Mouse (Mus musculus) midbrain, postnatal 0 days (tissue): ENCODE measurements at regions not wholly inside any gene's neighbourhood (a gene's known extent, or its start where the extent isn't known, plus 50 kb on each side); places are given as distances from the start of the nearest gene placed in this dataset.
A peak's percentile ranks its signal among the peaks of the same experiment; 100 is the strongest.

Experiments used
- ATAC-seq: fragments of 200-750 bp; cut with Nextera tagmentation; 2 replicates; pipeline ENCODE4 v1.8.0; 2017; ENCODE audit warnings: moderate number of reproducible peaks, mild to moderate bottlenecking, moderate TSS enrichment, moderate library complexity; ENCODE audit not compliant: low FRiP score
- DNase-seq: peaks from one replicate; pipeline ENCODE4 v3.0.0-alpha.2; 2015; ENCODE audit warnings: low spot score
- H3K27ac ChIP-seq: fragments of 300-500 bp; sonication (generic); 2 replicates; pipeline ENCODE4 v1.5.1; 2014; ENCODE audit warnings: low read depth, mild to moderate bottlenecking, low read length, mixed read lengths
- H3K27me3 ChIP-seq: fragments of 300-500 bp; sonication (generic); 2 replicates; pipeline ENCODE4 v1.6.1; 2014; ENCODE audit warnings: low read length, control low read depth, mixed read lengths; ENCODE audit not compliant: insufficient read depth
- H3K36me3 ChIP-seq: fragments of 300-500 bp; sonication (generic); 2 replicates; pipeline ENCODE4 v1.6.1; 2014; ENCODE audit warnings: low read length, control low read depth, mixed read lengths; ENCODE audit not compliant: insufficient read depth
- H3K4me1 ChIP-seq: fragments of 300-500 bp; sonication (generic); 2 replicates; pipeline ENCODE4 v1.6.1; 2014; ENCODE audit warnings: mild to moderate bottlenecking, control low read depth, antibody characterized with exemption, low read length, mixed read lengths; ENCODE audit not compliant: insufficient read depth
- H3K4me2 ChIP-seq: fragments of 300-500 bp; sonication (generic); 2 replicates; pipeline ENCODE4 v1.6.1; 2014; ENCODE audit warnings: low read depth, mild to moderate bottlenecking, low read length, mixed read lengths; ENCODE audit not compliant: poor library complexity, severe bottlenecking
- H3K4me3 ChIP-seq: fragments of 300-500 bp; sonication (generic); 2 replicates; pipeline ENCODE4 v1.5.1; 2014; ENCODE audit warnings: low read depth, mild to moderate bottlenecking, low read length, moderate library complexity
- H3K9ac ChIP-seq: fragments of 300-500 bp; sonication (generic); replicated peaks from 2 replicates; pipeline ENCODE4 v1.6.1; 2014; ENCODE audit warnings: mild to moderate bottlenecking, low read length, moderate library complexity, mixed read lengths; ENCODE audit not compliant: poor library complexity, severe bottlenecking
- H3K9me3 ChIP-seq: fragments of 300-500 bp; sonication (generic); 2 replicates; pipeline ENCODE4 v1.6.1; 2016; ENCODE audit warnings: low read length, control low read depth
- CTCF ChIP-seq: IDR thresholded peaks from 2 replicates; pipeline ENCODE4 v1.5.1; 2016; ENCODE audit warnings: antibody characterized with exemption, mild to moderate bottlenecking
- WGBS: fragments of 180-500 bp; shearing (Covaris S2); extraction: QIAGEN DNeasy Blood & Tissue Kit; methylation state at CpG from one replicate; pipeline ENCODE4 v1.1.7; 2014; 5-methylcytosine and 5-hydroxymethylcytosine counted together

GRCm38 (mm10) chr6:101525129-101525528 is 147.4 kb upstream of the Pdzrn3 start:
- Histone ChIP-seq H3K9me3 (no peaks in the 10 kb centered on the region), H3K9ac (no peak overlapping the region), H3K36me3 (no peaks in the 10 kb centered on the region), H3K4me3 (no peak overlapping the region), H3K4me1 (no peaks in the 10 kb centered on the region), H3K4me2 (no peak overlapping the region), H3K27me3 (no peaks in the 10 kb centered on the region), H3K27ac (no peak overlapping the region)
- WGBS = 48% methylated on average over 2 of the region's 2 CpGs
- no peak for ATAC-seq
- no peak for TF ChIP-seq CTCF
- DNase-seq = peak; percentile 54

GRCm38 (mm10) chr6:101521316-101521715 is 143.6 kb upstream of the Pdzrn3 start:
- Histone ChIP-seq H3K27ac (no peak overlapping the region), H3K4me2 (no peak overlapping the region), H3K4me3 (no peak overlapping the region), H3K4me1 (no peaks in the 10 kb centered on the region), H3K9ac (no peak overlapping the region), H3K27me3 (no peaks in the 10 kb centered on the region), H3K36me3 (no peaks in the 10 kb centered on the region), H3K9me3 (no peaks in the 10 kb centered on the region)
- DNase-seq = no peak
- no peak for TF ChIP-seq CTCF
- no peak for ATAC-seq
- WGBS = 89% methylated on average over 6 of the region's 6 CpGs

- Histone ChIP-seq H3K4me1 (no peaks in the 10 kb centered on the region), H3K27ac (no peak overlapping the region), H3K4me3 (no peak overlapping the region), H3K36me3 (no peaks in the 10 kb centered on the region), H3K4me2 (no peak overlapping the region), H3K9me3 (no peaks in the 10 kb centered on the region), H3K9ac (no peak overlapping the region), H3K27me3 (no peaks in the 10 kb centered on the region)
- no peak for DNase-seq
- WGBS = 94% methylated on average over 3 of the region's 3 CpGs
- no peak for ATAC-seq
- no peak for TF ChIP-seq CTCF
These were observed 143.1 kb upstream of the Pdzrn3 start for GRCm38 (mm10) chr6:101520755-101521154.

DNA sequence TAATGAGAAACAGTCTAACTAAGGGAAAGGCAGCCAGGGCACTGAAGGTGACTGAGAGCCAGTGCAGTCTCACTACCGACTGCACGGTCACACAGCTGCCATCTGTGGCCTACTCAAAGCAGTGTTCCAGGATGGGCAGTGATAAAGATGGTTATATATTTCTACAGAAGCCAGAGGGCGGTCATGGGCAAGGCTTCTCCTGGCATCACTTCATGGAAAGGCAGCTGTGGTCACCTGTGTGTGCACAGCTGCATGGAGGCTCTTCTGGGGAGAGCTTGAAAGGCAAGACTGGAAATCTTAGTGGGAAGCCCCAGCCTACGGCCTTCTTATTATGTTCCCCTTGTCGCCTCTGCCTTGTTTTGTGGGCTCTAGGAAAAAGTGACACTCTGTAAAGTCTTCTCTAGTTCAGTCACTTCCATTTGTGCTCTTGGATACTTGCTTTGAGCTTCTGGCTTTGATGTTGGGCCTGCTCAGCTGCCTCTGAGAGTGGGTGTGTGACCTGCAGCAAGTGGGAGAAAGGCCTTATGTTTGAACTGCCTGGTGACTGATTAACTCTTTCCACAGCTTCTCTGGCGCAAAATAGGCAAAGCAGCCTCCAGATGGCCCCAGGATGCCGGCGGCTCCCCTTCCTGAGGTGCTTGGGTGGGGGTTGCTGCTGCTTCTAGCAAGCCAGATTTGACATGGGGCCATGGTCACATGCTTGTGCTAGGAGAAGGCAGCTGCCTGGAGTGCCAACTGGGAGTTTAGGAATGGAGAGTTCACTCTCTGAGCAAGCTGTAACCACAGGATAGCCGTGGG is 141.4 kb upstream of the Pdzrn3 start:
- 65% methylated on average over 9 of the region's 9 CpGs for WGBS
- no peak overlapping the region for H3K4me2 ChIP-seq
- H3K4me3 ChIP-seq = no peak overlapping the region
- H3K27me3 ChIP-seq = no peaks in the 10 kb centered on the region
- H3K27ac ChIP-seq = no peak overlapping the region
- no peaks in the 10 kb centered on the region for H3K36me3 ChIP-seq
- TF ChIP-seq CTCF = peak; percentile 32; the same call in 1 of the 2 replicates
- no peaks in the 10 kb centered on the region for H3K9me3 ChIP-seq
- H3K4me1 ChIP-seq = no peaks in the 10 kb centered on the region
- no peak overlapping the region for H3K9ac ChIP-seq
- no peak for ATAC-seq
- no peak for DNase-seq

DNA sequence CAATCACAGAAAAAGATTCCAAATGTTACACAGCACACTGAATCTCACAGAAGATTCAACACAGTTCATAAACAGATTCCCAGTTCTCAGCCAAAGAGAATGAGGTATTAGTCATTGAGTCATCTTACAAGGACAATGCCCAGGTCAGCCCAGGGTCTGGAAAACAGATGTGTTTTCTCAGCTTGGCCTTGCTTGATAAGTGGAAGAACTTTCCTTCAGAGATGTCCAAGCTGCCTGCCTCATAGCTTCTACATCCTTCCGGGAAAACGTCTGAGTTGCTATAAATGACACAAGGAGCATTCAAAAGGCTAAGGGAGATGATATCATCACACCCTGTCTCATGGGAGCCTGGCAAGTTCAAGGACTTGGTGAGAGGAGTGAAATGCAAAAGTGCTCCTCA is 139.9 kb upstream of the Pdzrn3 start:
- Histone ChIP-seq H3K9me3 (no peaks in the 10 kb centered on the region), H3K27ac (no peak overlapping the region), H3K9ac (no peak overlapping the region), H3K4me1 (no peaks in the 10 kb centered on the region), H3K4me2 (no peak overlapping the region), H3K4me3 (no peak overlapping the region), H3K36me3 (no peaks in the 10 kb centered on the region), H3K27me3 (no peaks in the 10 kb centered on the region)
- no peak for TF ChIP-seq CTCF
- no peak for ATAC-seq
- DNase-seq = no peak
- WGBS = 75% methylated on average over 2 of the region's 2 CpGs

- no peaks in the 10 kb centered on the region for H3K36me3 ChIP-seq
- no peak overlapping the region for H3K4me2 ChIP-seq
- no peaks in the 10 kb centered on the region for H3K27me3 ChIP-seq
- DNase-seq = no peak
- no peak for ATAC-seq
- no peak overlapping the region for H3K27ac ChIP-seq
- no peak for TF ChIP-seq CTCF
- no peaks in the 10 kb centered on the region for H3K4me1 ChIP-seq
- H3K4me3 ChIP-seq = no peak overlapping the region
- H3K9me3 ChIP-seq = no peaks in the 10 kb centered on the region
- no peak overlapping the region for H3K9ac ChIP-seq
- WGBS = 63% methylated on average over 2 of the region's 2 CpGs
These were observed 136.0 kb upstream of the Pdzrn3 start for GRCm38 (mm10) chr6:101513696-101514095.
